Mouse (Mus musculus): ENCODE results near the gene Fkbpl. TPM values are rescaled to one million over a fixed set of nuclear protein-coding genes. Genes with fewer than 3 reads are reported as not detected.

Fkbpl gene
- total and polyA plus RNA-seq, 3 experiments, result 6.4 to 7.0 TPM; not detected in 1

DNA sequence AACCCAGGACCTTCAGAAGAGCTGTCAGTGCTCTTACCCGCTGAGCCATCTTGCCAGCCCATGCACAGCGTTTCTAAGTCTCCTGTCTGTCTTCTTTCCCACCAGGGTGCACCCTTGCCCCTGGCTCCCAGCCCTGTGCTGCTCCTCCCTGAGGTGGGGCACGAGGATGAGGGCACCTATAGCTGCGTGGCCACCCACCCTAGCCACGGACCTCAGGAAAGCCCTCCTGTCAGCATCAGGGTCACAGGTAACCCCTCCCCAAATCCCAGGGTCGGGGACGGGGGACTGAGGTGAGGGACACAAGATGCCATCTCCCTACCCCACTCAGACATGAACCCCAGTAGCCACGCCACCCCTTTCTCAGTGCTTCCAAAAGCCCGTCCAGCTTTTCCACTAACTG, 44.7 kb upstream of the Fkbpl start:
- no peak overlapping the region for H3K27ac ChIP-seq (ENCODE audit: control insufficient read depth, low read depth, low read length)
- H3K9me3 ChIP-seq (replicated peaks; ENCODE audit: insufficient read depth, low read length), result no peaks in the 10 kb centered on the region
- no peak for DNase-seq (ENCODE audit: low read depth, low spot score)
- H3K27me3 ChIP-seq (ENCODE audit: control insufficient read depth in 1 of 2, insufficient read depth in 2 of 2, low read length in 2 of 2), result no peaks in the 10 kb centered on the region
- peaks cover 0 to 4% of the 10 kb centered on the region in 2 experiments; a peak in 3 of 4 replicates for H3K36me3 ChIP-seq (ENCODE audit: control insufficient read depth in 1 of 2, insufficient read depth in 2 of 2, low read length in 2 of 2)
- H3K4me3 ChIP-seq (ENCODE audit: control insufficient read depth in 1 of 2, insufficient read depth in 1 of 2, low read depth in 2 of 2, low read length in 2 of 2), result no peak overlapping the region
- no peak overlapping the region for H3K9ac ChIP-seq (ENCODE audit: control insufficient read depth, low read depth, low read length, poor library complexity, severe bottlenecking)
- peaks cover 0 to 12% of the 10 kb centered on the region in 2 experiments; a peak in 3 of 4 replicates for H3K4me1 ChIP-seq (ENCODE audit: control insufficient read depth in 1 of 2, insufficient read depth in 2 of 2, low read length in 2 of 2)
- TF ChIP-seq ETS1 (IDR thresholded peaks at IDR 0.05; ENCODE audit: low read depth, low read length), result no peak
- TF ChIP-seq NELFE (IDR thresholded peaks at IDR 0.05; ENCODE audit: low read depth, low read length), result no peak
- no peak for TF ChIP-seq MAFK (IDR thresholded peaks at IDR 0.05; ENCODE audit: borderline replicate concordance, low read depth, low read length)
- TF ChIP-seq HCFC1 (IDR thresholded peaks at IDR 0.05; ENCODE audit: low read depth, low read length), result no peak
- no peak for TF ChIP-seq POLR2AphosphoS5 (IDR thresholded peaks at IDR 0.05; ENCODE audit: borderline replicate concordance, low read depth, low read length)
- TF ChIP-seq EP300 (IDR thresholded peaks at IDR 0.05; ENCODE audit: low read depth in 1 of 2, low read length in 2 of 2), result no peak
- no peak for TF ChIP-seq RCOR1 (IDR thresholded peaks at IDR 0.05; ENCODE audit: low read depth, low read length)
- no peak for TF ChIP-seq CHD1 (IDR thresholded peaks at IDR 0.05; ENCODE audit: low read depth, low read length)
- TF ChIP-seq POLR2AphosphoS2 (IDR thresholded peaks at IDR 0.05; ENCODE audit: low read length), result no peak; the same call in 1 of the 2 replicates
- no peak for TF ChIP-seq TBP (IDR thresholded peaks at IDR 0.05; ENCODE audit: low read depth, low read length)
- TF ChIP-seq MAX (IDR thresholded peaks at IDR 0.05; ENCODE audit: low read length), result no peak
- TF ChIP-seq MAZ (IDR thresholded peaks at IDR 0.05; ENCODE audit: low read depth, low read length), result no peak
- no peak for TF ChIP-seq MYC (IDR thresholded peaks at IDR 0.05; ENCODE audit: low read depth, low read length)
- no peak for TF ChIP-seq ZNF384 (IDR thresholded peaks at IDR 0.05; ENCODE audit: low read depth, low read length)
- TF ChIP-seq TCF12 (IDR thresholded peaks at IDR 0.05; ENCODE audit: low read depth, low read length), result no peak
- no peak for TF ChIP-seq TAL1 (IDR thresholded peaks at IDR 0.05; ENCODE audit: low read length)
- H3K79me2 ChIP-seq (ENCODE audit: control insufficient read depth, insufficient read depth, low read length, poor library complexity), result peaks cover 14% of the 10 kb centered on the region

DNA sequence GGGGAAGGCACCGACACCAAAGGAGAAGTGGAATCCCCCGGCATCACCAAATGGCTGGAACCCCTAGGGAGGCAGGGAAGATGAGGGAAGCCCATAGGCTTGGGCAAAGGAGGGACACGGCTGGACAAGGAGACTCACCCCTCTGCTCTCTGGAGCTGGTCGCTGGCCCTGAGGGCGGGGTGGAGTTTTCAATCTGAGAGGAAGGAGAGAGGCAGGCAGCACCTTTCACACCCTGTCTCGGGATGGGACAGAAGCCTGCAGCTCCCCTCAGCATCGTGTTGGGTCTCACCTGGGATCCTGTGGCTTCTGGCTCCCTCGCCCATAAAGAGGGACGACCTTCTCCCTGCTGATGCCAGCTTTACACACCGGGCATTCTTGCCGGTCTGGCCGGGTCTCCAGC, 42.8 kb upstream of the Fkbpl start:
- H3K27me3 ChIP-seq (ENCODE audit: control insufficient read depth in 1 of 2, insufficient read depth in 2 of 2, low read length in 2 of 2), result no peaks in the 10 kb centered on the region
- no peak for DNase-seq (ENCODE audit: low read depth, low spot score)
- no peaks in the 10 kb centered on the region for H3K9me3 ChIP-seq (replicated peaks; ENCODE audit: insufficient read depth, low read length)
- H3K27ac ChIP-seq (ENCODE audit: control insufficient read depth, low read depth, low read length), result no peak overlapping the region
- no peak overlapping the region for H3K9ac ChIP-seq (ENCODE audit: control insufficient read depth, low read depth, low read length, poor library complexity, severe bottlenecking)
- H3K4me3 ChIP-seq (ENCODE audit: control insufficient read depth in 1 of 2, insufficient read depth in 1 of 2, low read depth in 2 of 2, low read length in 2 of 2), result no peak overlapping the region
- peaks cover 29% of the 10 kb centered on the region for H3K79me2 ChIP-seq (ENCODE audit: control insufficient read depth, insufficient read depth, low read length, poor library complexity)
- peaks cover 1 to 10% of the 10 kb centered on the region in 2 experiments for H3K4me1 ChIP-seq (ENCODE audit: control insufficient read depth in 1 of 2, insufficient read depth in 2 of 2, low read length in 2 of 2)
- peaks cover 0 to under 1% of the 10 kb centered on the region in 2 experiments; a peak in 2 of 4 replicates for H3K36me3 ChIP-seq (ENCODE audit: control insufficient read depth in 1 of 2, insufficient read depth in 2 of 2, low read length in 2 of 2)
- no peak for TF ChIP-seq MAX (IDR thresholded peaks at IDR 0.05; ENCODE audit: low read length)
- no peak for TF ChIP-seq ZC3H11A (IDR thresholded peaks at IDR 0.05; ENCODE audit: low read depth, low read length)
- TF ChIP-seq ZMIZ1 (IDR thresholded peaks at IDR 0.05; ENCODE audit: low read depth, low read length), result no peak
